Mouse (Mus musculus) B cell, adult 67 days (primary cell): ENCODE data around the gene Rpusd4. TPM values are rescaled to one million over a fixed set of nuclear protein-coding genes. Genes with fewer than 3 reads are reported as not detected.

Experiments
- total RNA-seq, 2 experiments: library from RNA; stranded (reverse); gene quantifications; 4 replicates each; pipeline ENCODE4 v1.2.4; 2023

The Rpusd4 gene
- 10 to 100 TPM; 30.7 to 32.1 TPM for total RNA-seq

DNA sequence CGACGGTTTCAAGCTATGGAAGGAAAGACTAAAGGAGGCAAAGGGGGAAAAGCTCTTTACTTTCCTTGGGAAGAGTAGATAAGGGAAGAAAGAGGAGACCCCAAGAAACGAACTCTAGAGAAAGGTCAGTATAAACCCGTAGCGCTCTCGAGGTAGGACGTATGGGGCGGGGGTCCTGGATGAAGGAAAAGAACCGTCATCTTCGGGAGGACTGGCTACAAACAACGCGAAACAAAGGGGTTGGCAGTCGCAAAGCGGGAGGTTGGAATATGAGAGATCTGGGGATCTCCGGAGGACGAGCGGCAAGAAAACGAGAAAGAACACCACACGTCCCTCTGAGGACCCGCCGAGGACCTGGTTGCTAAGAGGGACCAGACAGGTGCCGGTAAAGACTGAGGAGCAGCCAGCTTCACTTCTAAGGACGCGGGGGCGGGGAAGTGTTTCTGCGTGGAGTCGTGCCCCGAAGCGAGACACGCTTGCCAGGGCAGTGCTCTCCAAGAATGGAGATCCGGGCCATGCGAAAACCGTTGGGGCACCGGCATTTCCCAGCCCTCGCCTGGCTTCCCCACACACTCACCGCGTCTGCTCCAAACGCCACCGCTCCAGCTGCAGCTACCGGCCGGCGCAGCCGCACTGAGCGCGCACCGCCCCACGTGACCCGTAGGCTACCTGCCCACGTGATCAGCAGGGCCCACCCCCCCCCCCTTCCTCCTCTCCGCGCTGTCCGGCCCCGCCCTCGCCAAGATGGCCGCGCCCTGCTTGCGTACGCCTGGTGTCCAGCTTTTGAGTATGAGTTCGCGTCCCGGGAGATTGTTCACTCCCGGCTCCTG is at the start of gene Rpusd4, which contains the start of gene Fam118b:
Gene Rpusd4 (plus strand): TSS at position 720 of the 830 bp plus-strand sequence.
Gene Fam118b (minus strand): TSS at position 660 of the 830 bp plus-strand sequence.

Other genes with a start within 250 kb of the Rpusd4 start
- gene St3gal4, start 148.6 kb upstream of the Rpusd4 start, total RNA-seq = 10 to 100 TPM; 15.2 to 17.0 TPM
- gene Dcps, start 91.8 kb upstream of the Rpusd4 start, total RNA-seq = 10 to 100 TPM; 39.3 to 39.5 TPM
- gene Srpr, start 67.7 kb upstream of the Rpusd4 start, total RNA-seq = 100 to 1,000 TPM; 107 to 112 TPM
- 10 to 100 TPM; 13.8 to 18.5 TPM for gene Tirap, start 67.6 kb upstream of the Rpusd4 start, total RNA-seq
- 10 to 100 TPM; 41.5 to 44.9 TPM for gene Foxred1, start 56.8 kb upstream of the Rpusd4 start, total RNA-seq
- 10 to 100 TPM; 22.8 to 30.9 TPM for gene Fam118b, start 60 bp upstream of the Rpusd4 start, total RNA-seq
- 1 to 10 TPM; 7.5 to 9.8 TPM for gene Cdon, start 153.3 kb downstream of the Rpusd4 start, total RNA-seq